Mouse (Mus musculus): ENCODE measurements at regions not wholly inside any gene's neighbourhood (a gene's known extent, or its start where the extent isn't known, plus 50 kb on each side); places are given as distances from the start of the nearest gene placed in this dataset.

- Histone ChIP-seq H3K4me2 (no peak overlapping the region), H3K4me1 (peaks cover 3% of the 10 kb centered on the region), H3K9ac (no peak overlapping the region), H3K9me3 (no peaks in the 10 kb centered on the region), H3K27me3 (no peaks in the 10 kb centered on the region), H3K4me3 (replicated peaks) (no peak overlapping the region), H3K27ac (no peak overlapping the region), H3K36me3 (replicated peaks) (no peaks in the 10 kb centered on the region)
- 0 out of 2 replicates have a peak, but pooled peaks have one; percentile 13 for ATAC-seq (ENCODE audit: low FRiP score)
- 82% methylated on average over 8 of the region's 8 CpGs for WGBS
Observed at GRCm38 (mm10) chr14:80263173-80263572, 279.3 kb downstream of the Olfm4 start.

- no peak for ATAC-seq (ENCODE audit: low FRiP score)
- Histone ChIP-seq H3K4me3 (replicated peaks) (no peak overlapping the region), H3K4me2 (no peak overlapping the region), H3K36me3 (replicated peaks) (no peaks in the 10 kb centered on the region), H3K9me3 (no peaks in the 10 kb centered on the region), H3K27me3 (no peaks in the 10 kb centered on the region), H3K9ac (no peak overlapping the region), H3K27ac (no peak overlapping the region), H3K4me1 (peaks cover 10% of the 10 kb centered on the region)
- 84% methylated on average over 7 of the region's 7 CpGs for WGBS
Observed at GRCm38 (mm10) chr14:80265081-80265480, 281.2 kb downstream of the Olfm4 start.

- H3K27ac ChIP-seq, result no peak overlapping the region
- no peaks in the 10 kb centered on the region for H3K9me3 ChIP-seq
- no peak overlapping the region for H3K4me2 ChIP-seq
- WGBS, result 52% methylated on average over 7 of the region's 7 CpGs
- peaks cover 5% of the 10 kb centered on the region; the same call in 1 of the 2 replicates for H3K27me3 ChIP-seq
- no peaks in the 10 kb centered on the region for H3K36me3 ChIP-seq (replicated peaks)
- no peak overlapping the region for H3K4me3 ChIP-seq (replicated peaks)
- no peak overlapping the region for H3K9ac ChIP-seq
- peak; percentile 78 for ATAC-seq (ENCODE audit: low FRiP score)
- H3K4me1 ChIP-seq, result peaks cover 13% of the 10 kb centered on the region
Observed at GRCm38 (mm10) chr14:80269179-80269951, 285.5 kb downstream of the Olfm4 start.

- Histone ChIP-seq H3K36me3 (replicated peaks) (no peaks in the 10 kb centered on the region), H3K9ac (no peak overlapping the region)
Observed at GRCm38 (mm10) chr14:80270063-80270462, 286.2 kb downstream of the Olfm4 start.

GRCm38 (mm10) chr14:80280188-80280587 is 296.3 kb downstream of the Olfm4 start:
- no peak overlapping the region for H3K27ac ChIP-seq
- no peaks in the 10 kb centered on the region for H3K27me3 ChIP-seq
- no peak overlapping the region for H3K4me3 ChIP-seq (replicated peaks)
- H3K4me1 ChIP-seq, result no peaks in the 10 kb centered on the region
- no peak for ATAC-seq (ENCODE audit: low FRiP score)
- no peak overlapping the region for H3K9ac ChIP-seq
- H3K36me3 ChIP-seq (replicated peaks), result no peaks in the 10 kb centered on the region
- no peak overlapping the region for H3K4me2 ChIP-seq
- WGBS, result 75% methylated on average over 4 of the region's 4 CpGs
- H3K9me3 ChIP-seq, result no peaks in the 10 kb centered on the region

More at GRCm38 (mm10) chr14:80270063-80270462, 286.2 kb downstream of the Olfm4 start:
- Histone ChIP-seq H3K4me1 (peaks cover 13% of the 10 kb centered on the region), H3K9me3 (no peaks in the 10 kb centered on the region), H3K27me3 (peaks cover 5% of the 10 kb centered on the region; the same call in 1 of the 2 replicates), H3K27ac (no peak overlapping the region), H3K4me3 (replicated peaks) (no peak overlapping the region), H3K4me2 (no peak overlapping the region)
- 0 out of 2 replicates have a peak, but pooled peaks have one; percentile 41 for ATAC-seq (ENCODE audit: low FRiP score)
- WGBS, result 61% methylated on average over 13 of the region's 13 CpGs

- H3K27ac ChIP-seq, result no peak overlapping the region
- ATAC-seq (ENCODE audit: low FRiP score), result no peak
- H3K27me3 ChIP-seq, result no peaks in the 10 kb centered on the region
- no peaks in the 10 kb centered on the region for H3K36me3 ChIP-seq (replicated peaks)
- H3K9me3 ChIP-seq, result no peaks in the 10 kb centered on the region
- no peak overlapping the region for H3K4me2 ChIP-seq
- H3K4me1 ChIP-seq, result no peaks in the 10 kb centered on the region
- WGBS, result 50% methylated on average over 2 of the region's 2 CpGs
- H3K4me3 ChIP-seq (replicated peaks), result no peak overlapping the region
- no peak overlapping the region for H3K9ac ChIP-seq
Observed at GRCm38 (mm10) chr14:80283726-80284125, 299.8 kb downstream of the Olfm4 start.

- Histone ChIP-seq H3K27ac (no peak overlapping the region), H3K9me3 (no peaks in the 10 kb centered on the region), H3K27me3 (no peaks in the 10 kb centered on the region), H3K9ac (no peak overlapping the region), H3K36me3 (replicated peaks) (no peaks in the 10 kb centered on the region), H3K4me2 (no peak overlapping the region), H3K4me1 (no peaks in the 10 kb centered on the region), H3K4me3 (replicated peaks) (no peak overlapping the region)
- no peak for ATAC-seq (ENCODE audit: low FRiP score)
- WGBS, result 82% methylated on average over 4 of the region's 4 CpGs
Observed at GRCm38 (mm10) chr14:80291360-80291759, 307.5 kb downstream of the Olfm4 start.

GRCm38 (mm10) chr14:80293378-80293777 is 309.5 kb downstream of the Olfm4 start:
- H3K9me3 ChIP-seq, result no peaks in the 10 kb centered on the region
- H3K36me3 ChIP-seq (replicated peaks), result no peaks in the 10 kb centered on the region
- no peak overlapping the region for H3K4me3 ChIP-seq (replicated peaks)
- WGBS, result 94% methylated on average over 4 of the region's 4 CpGs
- ATAC-seq (ENCODE audit: low FRiP score), result no peak
- H3K27ac ChIP-seq, result no peak overlapping the region
- no peaks in the 10 kb centered on the region for H3K4me1 ChIP-seq
- H3K4me2 ChIP-seq, result no peak overlapping the region
- no peaks in the 10 kb centered on the region for H3K27me3 ChIP-seq
- no peak overlapping the region for H3K9ac ChIP-seq

GRCm38 (mm10) chr14:80329651-80330050 is 345.8 kb downstream of the Olfm4 start:
- Histone ChIP-seq H3K36me3 (replicated peaks) (no peaks in the 10 kb centered on the region), H3K4me1 (peaks cover 2% of the 10 kb centered on the region; the same call in 1 of the 2 replicates), H3K9me3 (no peaks in the 10 kb centered on the region), H3K27ac (no peak overlapping the region), H3K4me2 (no peak overlapping the region), H3K9ac (no peak overlapping the region), H3K4me3 (replicated peaks) (no peak overlapping the region), H3K27me3 (no peaks in the 10 kb centered on the region)
- ATAC-seq (ENCODE audit: low FRiP score), result no peak
- 31% methylated on average over 2 of the region's 2 CpGs for WGBS

GRCm38 (mm10) chr14:80362024-80362622 is 378.2 kb downstream of the Olfm4 start:
- H3K27me3 ChIP-seq, result no peaks in the 10 kb centered on the region
- no peak overlapping the region for H3K4me2 ChIP-seq
- H3K9me3 ChIP-seq, result no peaks in the 10 kb centered on the region
- no peak overlapping the region for H3K4me3 ChIP-seq (replicated peaks)
- H3K4me1 ChIP-seq, result no peaks in the 10 kb centered on the region
- no peak overlapping the region for H3K9ac ChIP-seq
- H3K27ac ChIP-seq, result no peak overlapping the region
- no peak for ATAC-seq (ENCODE audit: low FRiP score)
- no peaks in the 10 kb centered on the region for H3K36me3 ChIP-seq (replicated peaks)

- no peaks in the 10 kb centered on the region for H3K36me3 ChIP-seq (replicated peaks)
- no peaks in the 10 kb centered on the region for H3K27me3 ChIP-seq
- 39% methylated on average over 11 of the region's 11 CpGs for WGBS
- ATAC-seq (ENCODE audit: low FRiP score), result peak; percentile 57; the same call in 1 of the 2 replicates
- no peaks in the 10 kb centered on the region for H3K9me3 ChIP-seq
- H3K9ac ChIP-seq, result no peak overlapping the region
- no peak overlapping the region for H3K4me3 ChIP-seq (replicated peaks)
- H3K27ac ChIP-seq, result no peak overlapping the region
- H3K4me2 ChIP-seq, result peak overlapping the region; percentile 8; the same call in 1 of the 2 replicates
- H3K4me1 ChIP-seq, result peaks cover 9% of the 10 kb centered on the region; the same call in 1 of the 2 replicates
Observed at GRCm38 (mm10) chr14:80369448-80370153, 385.7 kb downstream of the Olfm4 start.

GRCm38 (mm10) chr14:80374290-80374689 is 390.4 kb downstream of the Olfm4 start:
- ATAC-seq (ENCODE audit: low FRiP score), result no peak

More at GRCm38 (mm10) chr14:80374290-80374689, 390.4 kb downstream of the Olfm4 start:
- Histone ChIP-seq H3K36me3 (replicated peaks) (no peaks in the 10 kb centered on the region), H3K4me3 (replicated peaks) (no peak overlapping the region), H3K4me2 (no peak overlapping the region), H3K27me3 (no peaks in the 10 kb centered on the region), H3K9ac (no peak overlapping the region), H3K4me1 (peaks cover 12% of the 10 kb centered on the region; the same call in 1 of the 2 replicates), H3K27ac (no peak overlapping the region), H3K9me3 (no peaks in the 10 kb centered on the region)
- WGBS, result 97% methylated on average over 1 of the region's 1 CpGs
